Mouse (Mus musculus): Measurements from ENCODE around the gene Trappc6b. TPM values are rescaled to one million over a fixed set of nuclear protein-coding genes. Genes with fewer than 3 reads are reported as not detected.

The Trappc6b gene
- polyA plus RNA-seq, 1 experiment: 56.7 TPM

GRCm38 (mm10) chr12:59011844-59012709, 49.2 kb downstream of the Trappc6b start, which contains the start of gene Sec23a:
Gene Sec23a (minus strand): TSS chr12:59012017.
- peaks cover 3% of the 10 kb centered on the region; the same call in 1 of the 2 replicates for H3K36me3 ChIP-seq (ENCODE audit: control insufficient read depth, insufficient read depth, low read length)
- H3K4me1 ChIP-seq (ENCODE audit: control insufficient read depth, insufficient read depth, insufficient read length, low read length): peaks cover 5% of the 10 kb centered on the region; the same call in 1 of the 2 replicates
- no peak for TF ChIP-seq CTCF (IDR thresholded peaks at IDR 0.05; ENCODE audit: extremely low read depth, insufficient read length, insufficient replicate concordance, low read depth, low read length)
- TF ChIP-seq POLR2A (IDR thresholded peaks at IDR 0.05; ENCODE audit: low read depth, low read length): peak; percentile 85
- no peaks in the 10 kb centered on the region for H3K27me3 ChIP-seq (ENCODE audit: control insufficient read depth, insufficient read depth, low read length)
- under 1% methylated on average over 48 of the region's 48 CpGs for WGBS
- peak within 1 kb of the TSS; percentile 95 for H3K27ac ChIP-seq (ENCODE audit: insufficient read depth, low read depth, low read length)
- H3K4me3 ChIP-seq (ENCODE audit: low read depth, low read length): peak within 1 kb of the TSS; percentile 79

GRCm38 (mm10) chr12:59011275-59011843, 49.9 kb downstream of the Trappc6b start:
- Histone ChIP-seq H3K27me3 (ENCODE audit: control insufficient read depth, insufficient read depth, low read length) (no peaks in the 10 kb centered on the region), H3K4me1 (ENCODE audit: control insufficient read depth, insufficient read depth, insufficient read length, low read length) (peaks cover 5% of the 10 kb centered on the region; the same call in 1 of the 2 replicates), H3K27ac (ENCODE audit: insufficient read depth, low read depth, low read length) (peak overlapping the region; percentile 85), H3K4me3 (ENCODE audit: low read depth, low read length) (peak overlapping the region; percentile 79), H3K36me3 (ENCODE audit: control insufficient read depth, insufficient read depth, low read length) (peaks cover 8% of the 10 kb centered on the region)
- WGBS: under 1% methylated on average over 25 of the region's 25 CpGs
- TF ChIP-seq CTCF (IDR thresholded peaks at IDR 0.05; ENCODE audit: extremely low read depth, insufficient read length, insufficient replicate concordance, low read depth, low read length): no peak
- TF ChIP-seq POLR2A (IDR thresholded peaks at IDR 0.05; ENCODE audit: low read depth, low read length): no peak

GRCm38 (mm10) chr12:59010482-59010881, 50.8 kb downstream of the Trappc6b start:
- Histone ChIP-seq H3K4me3 (ENCODE audit: low read depth, low read length) (no peak overlapping the region), H3K4me1 (ENCODE audit: control insufficient read depth, insufficient read depth, insufficient read length, low read length) (peaks cover 7% of the 10 kb centered on the region; the same call in 1 of the 2 replicates), H3K27ac (ENCODE audit: insufficient read depth, low read depth, low read length) (0 out of 2 replicates have a peak overlapping the region, but pooled peaks have one; percentile 28), H3K27me3 (ENCODE audit: control insufficient read depth, insufficient read depth, low read length) (no peaks in the 10 kb centered on the region), H3K36me3 (ENCODE audit: control insufficient read depth, insufficient read depth, low read length) (peaks cover 13% of the 10 kb centered on the region)
- 41% methylated on average over 2 of the region's 2 CpGs for WGBS
- no peak for TF ChIP-seq POLR2A (IDR thresholded peaks at IDR 0.05; ENCODE audit: low read depth, low read length)
- TF ChIP-seq CTCF (IDR thresholded peaks at IDR 0.05; ENCODE audit: extremely low read depth, insufficient read length, insufficient replicate concordance, low read depth, low read length): no peak

Other genes starting within 250 kb of the Trappc6b start
- gene Sec23a, start 49.5 kb downstream of the Trappc6b start, polyA plus RNA-seq (2012; rRNA removed): 9.7 and 26.3 TPM in 2 replicates
- 0.74 and 1.1 TPM in 2 replicates for gene Gemin2, start 48.1 kb downstream of the Trappc6b start, polyA plus RNA-seq (2012; rRNA removed)
- 5.2 and 8.9 TPM in 2 replicates for gene Pnn, start 5.4 kb upstream of the Trappc6b start, polyA plus RNA-seq (2012; rRNA removed)
- gene Mia2, start 34.3 kb upstream of the Trappc6b start, polyA plus RNA-seq (2012; rRNA removed): 21.9 and 37.8 TPM in 2 replicates
- gene Fbxo33, start 158.3 kb upstream of the Trappc6b start, polyA plus RNA-seq (2012; rRNA removed): 4.4 and 6.2 TPM in 2 replicates

Data from small intestine, adult 2 months (tissue).